Mouse (Mus musculus) lung, adult 2 months (tissue): ENCODE results near the gene Olfr159. TPM values are rescaled to one million over a fixed set of nuclear protein-coding genes. Genes with fewer than 3 reads are reported as not detected.
"Not testable (repeated sequence)": the region's sequence is repeated elsewhere in the genome, so short reads cannot be mapped to it uniquely, and the experiment has no call there.

Source experiments
- DNase-seq: peaks from one replicate; pipeline ENCODE4 v3.0.0; 2022
- H3K4me1 ChIP-seq: fragments of 200-500 bp; 2 replicates; pipeline ENCODE4 v1.6.1; 2011; ENCODE audit warnings: low read length; ENCODE audit not compliant: control insufficient read depth, insufficient read depth
- H3K4me3 ChIP-seq: fragments of 200-500 bp; replicated peaks from 2 replicates; pipeline ENCODE3; 2011; ENCODE audit warnings: low read depth, mild to moderate bottlenecking, control low read depth, low read length; ENCODE audit errors: extremely low read depth
- CTCF ChIP-seq: fragments of 200-500 bp; IDR thresholded peaks from 2 replicates; pipeline ENCODE4 v1.5.1; 2011; ENCODE audit warnings: mild to moderate bottlenecking, low read length, control low read depth; ENCODE audit not compliant: insufficient read depth
- POLR2A ChIP-seq: fragments of 200-500 bp; IDR thresholded peaks from 2 replicates; pipeline ENCODE4 v1.6.1; 2011; ENCODE audit warnings: low read depth, mild to moderate bottlenecking, control low read depth, low read length, borderline replicate concordance; ENCODE audit errors: extremely low read depth
- WGBS: fragments of 180-500 bp; shearing (Covaris S2); methylation state at CpG from one replicate; pipeline ENCODE4 v1.1.7; 2018; 5-methylcytosine and 5-hydroxymethylcytosine counted together
- polyA plus RNA-seq: library from polyadenylated mRNA; depleted of rRNA; stranded (reverse); fragments of >200 nt; gene quantifications from 2 replicates; pipeline ENCODE4 v1.2.3, GENCODE M21; 2012; rRNA removed

The Olfr159 gene
- polyA plus RNA-seq: 0.13 TPM in 1 of 2 replicates, not detected in the other

- TF ChIP-seq CTCF: no peak
- no peak for TF ChIP-seq POLR2A
- DNase-seq: no peak
- Histone ChIP-seq H3K4me1 (no peaks in the 10 kb centered on the region; the same call in 1 of the 2 replicates), H3K4me3 (no peak within 1 kb of the TSS)
- WGBS: 78% methylated on average over 6 of the region's 6 CpGs
These were observed at the start of gene Olfr159 for GRCm38 (mm10) chr4:43770909-43771308. Olfr159 (minus strand) TSS chr4:43771009.

DNA sequence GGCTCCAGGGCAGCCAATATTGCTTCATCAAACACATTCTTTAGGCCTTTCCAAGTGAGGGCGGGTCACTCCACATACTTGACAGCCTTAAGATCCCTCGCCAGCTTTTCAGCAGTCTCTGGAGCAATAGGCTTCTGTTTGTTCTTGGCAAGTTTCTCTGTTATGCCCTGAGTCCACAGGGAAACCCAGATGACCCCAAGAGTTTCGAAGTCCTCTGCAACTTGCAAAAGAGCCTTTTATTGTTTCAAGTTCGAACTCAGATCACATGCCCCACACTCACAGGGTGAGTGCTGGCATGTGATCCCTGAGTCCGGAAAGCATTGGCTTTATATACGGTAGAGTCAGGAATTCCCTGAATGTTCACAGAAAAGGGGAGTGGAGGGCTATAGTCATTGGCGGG lies 28.1 kb upstream of the Olfr159 start:
- TF ChIP-seq POLR2A (no peak), CTCF (no peak)
- Histone ChIP-seq H3K4me3 (no peak overlapping the region), H3K4me1 (0 out of 2 replicates have a peak, but pooled peaks cover 4% of the 10 kb centered on the region)
- WGBS: 50% methylated on average over 7 of the region's 7 CpGs
- DNase-seq: peak; percentile 33

DNA sequence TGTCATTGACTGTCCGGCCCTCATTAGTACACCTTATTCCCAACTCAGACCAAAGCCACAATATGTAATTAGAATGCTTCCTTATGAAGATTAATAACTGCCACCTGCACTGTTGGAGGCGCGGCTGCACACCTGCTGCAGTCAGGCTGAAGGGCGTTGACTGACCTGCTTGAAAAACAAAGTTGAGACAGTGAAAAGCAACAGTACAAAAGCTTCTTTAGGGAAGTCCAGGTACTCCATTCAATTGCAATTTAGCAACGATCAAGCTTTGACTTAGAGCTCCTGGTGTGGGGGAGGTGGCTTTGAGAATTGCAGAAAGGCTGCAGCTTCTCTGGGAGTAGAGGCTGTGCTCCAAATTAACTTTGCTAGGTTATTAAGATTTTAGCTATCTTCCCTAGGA lies 25.0 kb upstream of the Olfr159 start:
- not testable (repeated sequence) for DNase-seq, H3K4me3 ChIP-seq, H3K4me1 ChIP-seq
- 78% methylated on average over 5 of the region's 5 CpGs for WGBS

- no peak for DNase-seq
- no peak for TF ChIP-seq POLR2A
- no peak for TF ChIP-seq CTCF
- WGBS: 73% methylated on average over 6 of the region's 6 CpGs
- Histone ChIP-seq H3K4me3 (no peak overlapping the region), H3K4me1 (0 out of 2 replicates have a peak, but pooled peaks cover 4% of the 10 kb centered on the region)
These were observed 24.5 kb upstream of the Olfr159 start for GRCm38 (mm10) chr4:43795296-43795695.

GRCm38 (mm10) chr4:43772304-43772703 lies 1.5 kb upstream of the Olfr159 start:
- no peaks in the 10 kb centered on the region; the same call in 1 of the 2 replicates for H3K4me1 ChIP-seq
- TF ChIP-seq POLR2A (no peak), CTCF (no peak)
- no peak for DNase-seq
- WGBS: 21% methylated on average over 2 of the region's 2 CpGs
- H3K4me3 ChIP-seq: no peak overlapping the region

GRCm38 (mm10) chr4:43771626-43772025 lies 817 bp upstream of the Olfr159 start:
- DNase-seq: no peak
- Histone ChIP-seq H3K4me1 (no peaks in the 10 kb centered on the region; the same call in 1 of the 2 replicates), H3K4me3 (no peak overlapping the region)
- whole genome bisulfite sequencing: 30% methylated on average over 6 of the region's 6 CpGs
- TF ChIP-seq POLR2A: no peak
- no peak for TF ChIP-seq CTCF

- 94% methylated on average over 2 of the region's 2 CpGs for WGBS
- TF ChIP-seq POLR2A (no peak), CTCF (no peak)
- no peak for DNase-seq
- Histone ChIP-seq H3K4me1 (no peaks in the 10 kb centered on the region; the same call in 1 of the 2 replicates), H3K4me3 (no peak overlapping the region)
These were observed 1.4 kb downstream of the Olfr159 start for GRCm38 (mm10) chr4:43769374-43769773.

- 83% methylated on average over 5 of the region's 5 CpGs for WGBS
- no peak for DNase-seq
- H3K4me1 ChIP-seq: no peaks in the 10 kb centered on the region; the same call in 1 of the 2 replicates
- H3K4me3 ChIP-seq: no peak overlapping the region
- TF ChIP-seq CTCF (no peak), POLR2A (no peak)
These were observed 2.5 kb downstream of the Olfr159 start for GRCm38 (mm10) chr4:43768341-43768740.

DNA sequence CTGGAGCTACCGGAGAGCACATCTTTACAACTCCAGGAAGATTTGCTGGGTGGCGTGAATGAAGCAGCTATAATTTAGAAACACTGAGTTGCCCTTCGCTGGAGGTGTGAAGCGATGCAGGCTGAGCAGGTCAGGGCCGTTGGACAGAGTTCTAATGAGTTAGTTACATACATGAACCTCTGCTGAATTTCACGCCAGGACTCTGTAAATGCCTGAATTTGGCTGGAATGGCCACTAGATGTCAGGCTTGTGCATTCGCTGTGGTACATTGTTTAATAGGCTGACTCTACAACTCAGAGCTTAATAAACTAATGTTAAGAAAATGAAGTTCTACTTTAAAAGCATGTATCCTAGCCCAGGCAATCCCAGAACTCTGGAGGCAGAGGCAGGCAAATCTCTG lies 7.4 kb downstream of the Olfr159 start:
- peak; percentile 63 for TF ChIP-seq CTCF
- no peak for TF ChIP-seq POLR2A
- 16% methylated on average over 7 of the region's 7 CpGs for WGBS
- 0 out of 2 replicates have a peak, but pooled peaks cover 2% of the 10 kb centered on the region for H3K4me1 ChIP-seq
- peak overlapping the region; percentile 39 for H3K4me3 ChIP-seq
- DNase-seq: peak; percentile 58

- Histone ChIP-seq H3K4me3 (no peak overlapping the region), H3K4me1 (0 out of 2 replicates have a peak, but pooled peaks cover 4% of the 10 kb centered on the region)
- no peak for TF ChIP-seq POLR2A
- 0 out of 2 replicates have a peak, but pooled peaks have one; percentile 16 for TF ChIP-seq CTCF
- no peak for DNase-seq
- WGBS: 61% methylated on average over 2 of the region's 2 CpGs
These were observed 9.5 kb downstream of the Olfr159 start for GRCm38 (mm10) chr4:43761336-43761735.
